Comparison of ENCODE assay signal across 13 mouse cellular contexts in genomic region chr3:90657405-90657804, GRCm38 (mm10). TPM values are rescaled to one million over a fixed set of nuclear protein-coding genes. Genes with fewer than 3 reads are reported as not detected.
DNase-seq lines count a peak whose midpoint lies in the region; TF ChIP-seq lines count a peak whose summit lies in the region.
"Had no signal": no experiment of that assay in that cellular context is flagged by ENCODE, and none has a peak within 500 bp of the region (broad histone marks: within the 10 kb centered on the region; RNA-seq: fewer than 3 reads in every experiment).

No protein-coding gene starts in this region.

- no peaks in the 10 kb centered on the region for H3K9me3 ChIP-seq in CH12.LX (replicated peaks; ENCODE audit: low read length)

- TF ChIP-seq RAD21 in CH12.LX (IDR thresholded peaks at IDR 0.05; ENCODE audit: low read depth, low read length): peak; percentile 11

- H3K36me3 ChIP-seq in CH12.LX (replicated peaks in 1 of 2; ENCODE audit: control insufficient read depth in 1 of 2, insufficient read depth in 1 of 2, low read length in 1 of 2): no peaks in the 10 kb centered on the region

- TF ChIP-seq CTCF in CH12.LX (conservative IDR thresholded peaks at IDR 0.05 in 1 of 2, IDR thresholded peaks at IDR 0.05 in 1 of 2; ENCODE audit: low read depth in 2 of 2, low read length in 2 of 2): peak in 1 of 2 experiments; percentile 59; a peak in 2 of 4 replicates

- H3K4me1 ChIP-seq in CH12.LX (ENCODE audit: control insufficient read depth in 1 of 2, insufficient read depth in 2 of 2): peaks cover 0 to 5% of the 10 kb centered on the region in 2 experiments; a peak in 2 of 4 replicates

- H3K4me3 ChIP-seq in CH12.LX (replicated peaks in 1 of 3; ENCODE audit: low read depth in 2 of 3, low read length in 2 of 3, poor library complexity in 1 of 3): no peak overlapping the region

- peaks cover 55% of the 10 kb centered on the region for H3K27me3 ChIP-seq in CH12.LX (replicated peaks)

- no peak for TF ChIP-seq POLR2A in CH12.LX (IDR thresholded peaks at IDR 0.05; ENCODE audit: low read depth, low read length)

- in situ Hi-C loops in CH12.LX (cut with MboI; ENCODE audit: low pct_ligation_motif_present, low pct_unique_long_range_greater_than_20kb, low sequenced_read_pairs): no loop called here

- dilution Hi-C loops in CH12.LX (cut with MboI; ENCODE audit: extremely low pct_ligation_motif_present, extremely low pct_unique_long_range_greater_than_20kb, low sequenced_read_pairs): no loop called here

- no peak overlapping the region for H3K27ac ChIP-seq in CH12.LX (ENCODE audit: insufficient read depth, low read depth)

- DNase-seq in adrenal gland, postnatal 10 days: peak; percentile 8
- no peak for DNase-seq in adrenal gland, adult (ENCODE audit: inconsistent age in 2 of 2, low spot score in 1 of 2)
- peak; percentile 15 to 27 for DNase-seq in kidney, postnatal 4 days
- DNase-seq in kidney, adult 8-10 months: no peak
- DNase-seq in CH12.LX (ENCODE audit: extremely low read depth): peak; percentile 20
- DNase-seq in induced T-regulatory cell, adult 2 months (ENCODE audit: low read depth): peak; percentile 36
- DNase-seq in neural tube, embryonic 10.5 days (ENCODE audit: extremely low spot score, low spot score): no peak
- no peak for DNase-seq in layer of hippocampus, adult 11-12 months (ENCODE audit: low spot score)
- DNase-seq: cerebellum, adult 8-10 months had no signal

- H3K79me2 ChIP-seq in CH12.LX (replicated peaks; ENCODE audit: control insufficient read depth, extremely low read depth, insufficient read depth, poor library complexity, severe bottlenecking): no peaks in the 10 kb centered on the region

- TF ChIP-seq EP300 in CH12.LX (IDR thresholded peaks at IDR 0.05; ENCODE audit: low read length): no peak

- H3K4me2 ChIP-seq in CH12.LX (ENCODE audit: insufficient read depth, low read depth, poor library complexity, severe bottlenecking): no peak overlapping the region

- H3K9ac ChIP-seq in CH12.LX (ENCODE audit: insufficient read depth, low read depth): no peak overlapping the region

TF ChIP-seq in CH12.LX, 34 proteins besides CTCF, POLR2A, EP300 and RAD21:
- TF ChIP-seq SMC3 (IDR thresholded peaks at IDR 0.05; ENCODE audit: low read depth, low read length) (peak; percentile 53; the same call in 1 of the 2 replicates), POLR2AphosphoS2 (IDR thresholded peaks at IDR 0.05; ENCODE audit: low read depth, low read length) (no peak)

RNA-seq across cellular contexts. Expression of gene S100a7a, which starts 3.6 kb away (rescaled TPM):
- under 1 TPM in 1 of 2 experiments, not detected in 1; 0.33 TPM for total RNA-seq in adrenal gland, postnatal 10 days (2021)
- total RNA-seq in CH12.LX (2012; rRNA removed): not detected in 2 replicates
- not detected in 2 replicates for total RNA-seq in CH12.LX (2014; rRNA removed)
- not detected in 2 replicates for polyA plus RNA-seq in CH12.LX (2012; ENCODE audit: insufficient read length, low read depth)

RNA-seq across cellular contexts. Expression of gene S100a8, which starts 11.4 kb away (rescaled TPM):
- 10 to 100 TPM; 61.2 to 94.6 TPM for total RNA-seq in adrenal gland, postnatal 10 days (2021)
- total RNA-seq in CH12.LX (2012; rRNA removed) (not detected in 2 replicates), CH12.LX (2014; rRNA removed) (not detected in 2 replicates)
- not detected in 2 replicates for polyA plus RNA-seq in CH12.LX (2012; ENCODE audit: insufficient read length, low read depth)
- total RNA-seq: adrenal gland, adult 18-20 months; left cerebral cortex, postnatal 25 days had no signal
- polyA plus RNA-seq: small intestine, adult 2 months had no signal

RNA-seq across cellular contexts. Expression of gene S100a9, which starts 38.1 kb away (rescaled TPM):
- 100 to 1,000 TPM in 1 of 2 experiments, 10 to 100 TPM in 1; 76.0 to 125 TPM for total RNA-seq in adrenal gland, postnatal 10 days (2021)
- total RNA-seq in CH12.LX (2012; rRNA removed) (not detected in 2 replicates), CH12.LX (2014; rRNA removed) (not detected in 2 replicates)
- polyA plus RNA-seq in CH12.LX (2012; ENCODE audit: insufficient read length, low read depth): not detected in 2 replicates
- total RNA-seq: adrenal gland, adult 18-20 months; left cerebral cortex, postnatal 25 days had no signal
- polyA plus RNA-seq: small intestine, adult 2 months had no signal

RNA-seq across cellular contexts. Expression of gene S100a6, which starts 44.7 kb away (rescaled TPM):
- total RNA-seq in adrenal gland, postnatal 10 days (2021): 10 to 100 TPM; 72.2 to 82.8 TPM
- total RNA-seq in CH12.LX (2012; rRNA removed) (not detected in 2 replicates), CH12.LX (2014; rRNA removed) (not detected in 2 replicates)
- polyA plus RNA-seq in CH12.LX (2012; ENCODE audit: insufficient read length, low read depth): not detected in 2 replicates

RNA-seq across cellular contexts. Expression of gene S100a5, which starts 49.1 kb away (rescaled TPM):
- not detected for total RNA-seq in adrenal gland, postnatal 10 days (2021)
- not detected in 2 replicates for total RNA-seq in CH12.LX (2012; rRNA removed)
- total RNA-seq in CH12.LX (2014; rRNA removed): not detected in 2 replicates
- not detected in 2 replicates for polyA plus RNA-seq in CH12.LX (2012; ENCODE audit: insufficient read length, low read depth)
- total RNA-seq: adrenal gland, adult 18-20 months; gastrocnemius, postnatal 4 days; left cerebral cortex, postnatal 25 days had no signal
- polyA plus RNA-seq: small intestine, adult 2 months had no signal

Comparison
In these comparisons a context has a peak if more than half of its experiments do, and no peak if none do; other contexts are left out.
1. DNase-seq: peak in adrenal gland, postnatal 10 days (single experiment), kidney, postnatal 4 days (2 of 2), CH12.LX (single experiment) and induced T-regulatory cell, adult 2 months (single experiment); none in adrenal gland, adult (0 of 2), kidney, adult 8-10 months (0 of 2), neural tube, embryonic 10.5 days (single experiment) and layer of hippocampus, adult 11-12 months (single experiment).
2. RNA of gene S100a8, which starts 11.4 kb away (total RNA-seq): 61.2 to 94.6 TPM in adrenal gland, postnatal 10 days; not detected in CH12.LX; every median in the first group is over 10 times any median in the second.
3. RNA of gene S100a9, which starts 38.1 kb away (total RNA-seq): 76.0 to 125 TPM in adrenal gland, postnatal 10 days; not detected in CH12.LX; every median in the first group is over 10 times any median in the second.